ENCODE assay signal across 11 mouse cellular contexts in the genomic region with DNA sequence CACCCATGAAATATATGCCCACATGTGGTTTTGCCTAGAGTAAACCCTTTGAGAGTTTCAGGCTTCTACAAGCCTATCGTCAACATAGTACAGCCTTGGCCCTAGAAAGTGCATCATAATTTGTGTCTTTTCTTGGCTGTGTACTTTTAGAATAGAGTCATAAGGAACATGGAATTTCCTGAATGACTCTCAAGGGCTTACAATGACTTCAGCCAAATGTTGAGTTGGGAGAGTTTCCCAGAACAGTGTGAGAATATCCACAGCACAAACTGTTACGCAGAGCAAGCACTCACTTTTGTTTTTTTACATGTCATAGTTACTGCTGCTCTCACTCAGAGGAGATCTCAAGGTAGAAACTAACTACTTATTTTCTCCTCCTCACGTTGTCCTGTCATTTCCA.
DNase-seq lines count a peak whose midpoint lies in the region; ATAC-seq lines count a peak whose summit lies in the region.
"Had no signal": no experiment of that assay in that cellular context is flagged by ENCODE, and none has a peak within 500 bp of the region (broad histone marks: within the 10 kb centered on the region; RNA-seq: fewer than 3 reads in every experiment).

No protein-coding gene starts in this region.

- H3K9ac ChIP-seq in heart, embryonic 11.5 days (ENCODE audit: low read depth, low read length) = no peak overlapping the region
- no peak overlapping the region for H3K9ac ChIP-seq in heart, embryonic 16.5 days (ENCODE audit: low read length)
- H3K9ac ChIP-seq in forebrain, embryonic 11.5 days (ENCODE audit: low read length) = no peak overlapping the region
- no peak overlapping the region for H3K9ac ChIP-seq in forebrain, embryonic 14.5 days (ENCODE audit: low read length)
- H3K9ac ChIP-seq: embryonic facial prominence, embryonic 13.5 days had no signal

- no peak overlapping the region for H3K27ac ChIP-seq in heart, embryonic 11.5 days (ENCODE audit: low read depth, low read length)
- H3K27ac ChIP-seq in heart, embryonic 16.5 days (ENCODE audit: low read length) = peak overlapping the region; percentile 81
- H3K27ac ChIP-seq in forebrain, embryonic 11.5 days (ENCODE audit: low read depth, low read length) = no peak overlapping the region
- no peak overlapping the region for H3K27ac ChIP-seq in forebrain, embryonic 14.5 days (ENCODE audit: low read depth, low read length)
- H3K27ac ChIP-seq: embryonic facial prominence, embryonic 13.5 days; layer of hippocampus, adult 2 months had no signal

- DNase-seq in heart, adult 11 months = peak; percentile 96
- peak; percentile 66 for DNase-seq in brain, adult 2 months (ENCODE audit: low read depth, low spot score)
- peak; percentile 51 for DNase-seq in lung, postnatal 10 days
- DNase-seq in spleen, adult 18-20 months = no peak
- no peak for DNase-seq in forebrain, embryonic 11.5 days (ENCODE audit: low spot score)
- DNase-seq in forebrain, embryonic 14.5 days (ENCODE audit: low spot score) = no peak
- DNase-seq: cerebellum, adult 11-12 months had no signal

- H3K4me1 ChIP-seq in heart, embryonic 11.5 days (ENCODE audit: control insufficient read depth, insufficient read depth, low read length) = no peaks in the 10 kb centered on the region
- peaks cover 9% of the 10 kb centered on the region; the same call in 1 of the 2 replicates for H3K4me1 ChIP-seq in heart, embryonic 16.5 days (ENCODE audit: control insufficient read depth, insufficient read depth, low read length)
- no peaks in the 10 kb centered on the region for H3K4me1 ChIP-seq in forebrain, embryonic 11.5 days (replicated peaks; ENCODE audit: control insufficient read depth, insufficient read depth, low read length)
- H3K4me1 ChIP-seq in forebrain, embryonic 14.5 days (ENCODE audit: control insufficient read depth, insufficient read depth, low read length) = no peaks in the 10 kb centered on the region
- H3K4me1 ChIP-seq: embryonic facial prominence, embryonic 13.5 days had no signal

- no peaks in the 10 kb centered on the region for H3K9me3 ChIP-seq in heart, embryonic 11.5 days (replicated peaks; ENCODE audit: control insufficient read depth, low read length)
- no peaks in the 10 kb centered on the region for H3K9me3 ChIP-seq in heart, embryonic 16.5 days (replicated peaks; ENCODE audit: control insufficient read depth, low read length)
- no peaks in the 10 kb centered on the region for H3K9me3 ChIP-seq in forebrain, embryonic 11.5 days (ENCODE audit: control insufficient read depth, low read length)
- H3K9me3 ChIP-seq in forebrain, embryonic 14.5 days (replicated peaks; ENCODE audit: control insufficient read depth, low read length) = no peaks in the 10 kb centered on the region
- H3K9me3 ChIP-seq: embryonic facial prominence, embryonic 13.5 days had no signal

- H3K36me3 ChIP-seq in heart, embryonic 11.5 days (ENCODE audit: control insufficient read depth, insufficient read depth, low read length) = no peaks in the 10 kb centered on the region
- H3K36me3 ChIP-seq in heart, embryonic 16.5 days (ENCODE audit: control insufficient read depth, insufficient read depth) = no peaks in the 10 kb centered on the region
- H3K36me3 ChIP-seq in forebrain, embryonic 11.5 days (ENCODE audit: control insufficient read depth, insufficient read depth, low read length) = no peaks in the 10 kb centered on the region
- H3K36me3 ChIP-seq in forebrain, embryonic 14.5 days (ENCODE audit: control insufficient read depth, insufficient read depth, low read length) = no peaks in the 10 kb centered on the region
- H3K36me3 ChIP-seq: embryonic facial prominence, embryonic 13.5 days had no signal

- WGBS in heart, embryonic 11.5 days (ENCODE audit: insufficient replicate concordance) = 72% methylated on average over 3 of the region's 3 CpGs
- WGBS in heart, embryonic 16.5 days = 64% methylated on average over 3 of the region's 3 CpGs
- WGBS in forebrain, embryonic 11.5 days = 90% methylated on average over 3 of the region's 3 CpGs
- WGBS in forebrain, embryonic 14.5 days = 87% methylated on average over 3 of the region's 3 CpGs

- H3K27me3 ChIP-seq in heart, embryonic 11.5 days (ENCODE audit: control insufficient read depth, insufficient read depth, low read length) = no peaks in the 10 kb centered on the region
- H3K27me3 ChIP-seq in heart, embryonic 16.5 days (ENCODE audit: control insufficient read depth, insufficient read depth, low read length) = no peaks in the 10 kb centered on the region
- H3K27me3 ChIP-seq in forebrain, embryonic 11.5 days (ENCODE audit: control insufficient read depth, insufficient read depth, low read length) = no peaks in the 10 kb centered on the region
- H3K27me3 ChIP-seq in forebrain, embryonic 14.5 days (replicated peaks; ENCODE audit: control insufficient read depth, insufficient read depth, low read length) = no peaks in the 10 kb centered on the region

- H3K4me3 ChIP-seq in heart, embryonic 11.5 days (ENCODE audit: low read depth, low read length) = no peak overlapping the region
- H3K4me3 ChIP-seq in heart, embryonic 16.5 days (ENCODE audit: low read length) = no peak overlapping the region
- no peak overlapping the region for H3K4me3 ChIP-seq in forebrain, embryonic 11.5 days (ENCODE audit: low read depth, low read length)
- no peak overlapping the region for H3K4me3 ChIP-seq in forebrain, embryonic 14.5 days (ENCODE audit: low read depth, low read length)
- H3K4me3 ChIP-seq: embryonic facial prominence, embryonic 13.5 days; layer of hippocampus, adult 2 months had no signal

- ATAC-seq in heart, embryonic 11.5 days (replicated peaks; ENCODE audit: insufficient number of reproducible peaks, low FRiP score, low TSS enrichment) = no peak
- ATAC-seq in heart, embryonic 16.5 days (replicated peaks; ENCODE audit: extremely low read depth, insufficient read depth, low FRiP score) = peak; percentile 74
- ATAC-seq in forebrain, embryonic 11.5 days (replicated peaks; ENCODE audit: low FRiP score) = no peak
- no peak for ATAC-seq in forebrain, embryonic 14.5 days

- H3K4me2 ChIP-seq in heart, embryonic 11.5 days = no peak overlapping the region
- H3K4me2 ChIP-seq in heart, embryonic 16.5 days (ENCODE audit: low read depth, low read length) = no peak overlapping the region
- no peak overlapping the region for H3K4me2 ChIP-seq in forebrain, embryonic 11.5 days (ENCODE audit: low read depth, low read length, severe bottlenecking)
- no peak overlapping the region for H3K4me2 ChIP-seq in forebrain, embryonic 14.5 days (ENCODE audit: low read length)
- H3K4me2 ChIP-seq: embryonic facial prominence, embryonic 13.5 days had no signal

Comparison
In these comparisons a context has a peak if more than half of its experiments do, and no peak if none do; other contexts are left out.
1. DNase-seq: peak in heart, adult 11 months (single experiment), brain, adult 2 months (single experiment) and lung, postnatal 10 days (single experiment); none in spleen, adult 18-20 months (0 of 2), forebrain, embryonic 11.5 days (single experiment) and forebrain, embryonic 14.5 days (single experiment).